Mouse (Mus musculus): ENCODE data around the gene Man1c1.

Man1c1 gene

GRCm38 (mm10) chr4:134723251-134723650, 19.2 kb upstream of the Man1c1 start:
- no peak for DNase-seq

- DNase-seq = no peak
These were observed 17.0 kb upstream of the Man1c1 start for GRCm38 (mm10) chr4:134721076-134721475.

GRCm38 (mm10) chr4:134720371-134720770, 16.3 kb upstream of the Man1c1 start:
- no peak for DNase-seq

- no peak for DNase-seq
These were observed 15.4 kb upstream of the Man1c1 start for GRCm38 (mm10) chr4:134719489-134719888.

- peak; percentile 87 to 89 for DNase-seq
These were observed 9.8 kb upstream of the Man1c1 start for GRCm38 (mm10) chr4:134713937-134714336.

GRCm38 (mm10) chr4:134705311-134705710, 1.2 kb upstream of the Man1c1 start:
- DNase-seq = no peak

- no peak for DNase-seq
These were observed 500 bp upstream of the Man1c1 start for GRCm38 (mm10) chr4:134704590-134704989.

GRCm38 (mm10) chr4:134702981-134703834, 882 bp downstream of the Man1c1 start:
- DNase-seq = peak; percentile 58 to 70

- peak; percentile 86 to 87 for DNase-seq
These were observed 2.2 kb downstream of the Man1c1 start for GRCm38 (mm10) chr4:134701934-134702333.

GRCm38 (mm10) chr4:134700911-134701310, 3.2 kb downstream of the Man1c1 start:
- no peak for DNase-seq

- DNase-seq = peak in 1 of 2 experiments; percentile 39
These were observed 10.7 kb downstream of the Man1c1 start for GRCm38 (mm10) chr4:134693202-134693940.

GRCm38 (mm10) chr4:134692388-134692787, 11.7 kb downstream of the Man1c1 start:
- DNase-seq = no peak

GRCm38 (mm10) chr4:134686022-134686661, 17.9 kb downstream of the Man1c1 start:
- no peak for DNase-seq

- no peak for DNase-seq
These were observed 19.3 kb downstream of the Man1c1 start for GRCm38 (mm10) chr4:134684637-134685338.

- DNase-seq = no peak
These were observed 20.2 kb downstream of the Man1c1 start for GRCm38 (mm10) chr4:134683892-134684291.

GRCm38 (mm10) chr4:134683008-134683407, 21.1 kb downstream of the Man1c1 start:
- DNase-seq = peak; percentile 62 to 69

- no peak for DNase-seq
These were observed 21.7 kb downstream of the Man1c1 start for GRCm38 (mm10) chr4:134682423-134682822.

GRCm38 (mm10) chr4:134681819-134682218, 22.3 kb downstream of the Man1c1 start:
- DNase-seq = no peak

- peak; percentile 88 for DNase-seq
These were observed 26.3 kb downstream of the Man1c1 start for GRCm38 (mm10) chr4:134677556-134678508.

GRCm38 (mm10) chr4:134675800-134676199, 28.3 kb downstream of the Man1c1 start:
- DNase-seq = no peak

- DNase-seq = peak; percentile 52 to 60
These were observed 29.1 kb downstream of the Man1c1 start for GRCm38 (mm10) chr4:134674970-134675369.

Data from cerebellum, adult 18-20 months (tissue).